Mouse (Mus musculus) forebrain, embryonic 15.5 days (tissue): Measurements from ENCODE around the gene Piwil1. TPM values are rescaled to one million over a fixed set of nuclear protein-coding genes. Genes with fewer than 3 reads are reported as not detected.
A peak's percentile ranks its signal among the peaks of the same experiment; 100 is the strongest.

ENCODE experiments used
- ATAC-seq: fragments of 200-750 bp; cut with Nextera tagmentation; replicated peaks from 2 replicates; pipeline ENCODE4 v1.8.0; 2017; ENCODE audit warnings: mild to moderate bottlenecking, moderate TSS enrichment, moderate library complexity
- H3K27ac ChIP-seq: fragments of 300-500 bp; sonication (generic); replicated peaks from 2 replicates; pipeline ENCODE4 v1.5.1; 2015; ENCODE audit warnings: mild to moderate bottlenecking, inconsistent platforms
- H3K27me3 ChIP-seq: fragments of 300-500 bp; sonication (generic); 2 replicates; pipeline ENCODE4 v1.6.1; 2015; ENCODE audit warnings: inconsistent platforms
- H3K36me3 ChIP-seq: fragments of 300-500 bp; sonication (generic); 2 replicates; pipeline ENCODE4 v1.6.1; 2015; ENCODE audit warnings: mild to moderate bottlenecking, inconsistent platforms
- H3K4me1 ChIP-seq: fragments of 300-500 bp; sonication (generic); 2 replicates; pipeline ENCODE4 v1.6.1; 2015; ENCODE audit warnings: inconsistent platforms
- H3K4me2 ChIP-seq: fragments of 300-500 bp; sonication (generic); replicated peaks from 2 replicates; pipeline ENCODE4 v1.6.1; 2015; ENCODE audit warnings: mild to moderate bottlenecking, inconsistent platforms
- H3K4me3 ChIP-seq: fragments of 300-500 bp; sonication (generic); 2 replicates; pipeline ENCODE4 v1.5.1; 2015; ENCODE audit warnings: mild to moderate bottlenecking, inconsistent platforms
- H3K9ac ChIP-seq: fragments of 300-500 bp; sonication (generic); replicated peaks from 2 replicates; pipeline ENCODE4 v1.6.1; 2015; ENCODE audit warnings: mild to moderate bottlenecking, inconsistent platforms
- H3K9me3 ChIP-seq: fragments of 300-500 bp; sonication (generic); 2 replicates; pipeline ENCODE4 v1.6.1; 2016; ENCODE audit warnings: inconsistent platforms
- WGBS: fragments of 180-500 bp; shearing (Covaris S2); methylation state at CpG from one replicate; pipeline ENCODE4 v1.1.7; 2015; ENCODE audit warnings: mixed read lengths; 5-methylcytosine and 5-hydroxymethylcytosine counted together
- polyA plus RNA-seq: library from polyadenylated mRNA; unstranded; fragments of >200 nt; fragmentation: Nextera tagmentation; extraction: Ambion mirVana; gene quantifications from 2 replicates; pipeline ENCODE4 v1.2.1, GENCODE M21; 2015

Gene Piwil1
- polyA plus RNA-seq, result 0.14 and 0.17 TPM in 2 replicates

GRCm38 (mm10) chr5:128702224-128702623 lies at the start of gene Piwil1:
Gene Piwil1, plus strand, starts transcription at chr5:128702524.
- Histone ChIP-seq H3K4me3 (no peak within 1 kb of the TSS), H3K4me2 (no peak within 1 kb of the TSS), H3K27me3 (no peaks in the 10 kb centered on the region), H3K9me3 (no peaks in the 10 kb centered on the region), H3K4me1 (peaks cover 6% of the 10 kb centered on the region; the same call in 1 of the 2 replicates), H3K9ac (no peak within 1 kb of the TSS), H3K27ac (no peak within 1 kb of the TSS), H3K36me3 (no peaks in the 10 kb centered on the region)
- 91% methylated on average over 4 of the region's 4 CpGs for WGBS
- ATAC-seq, result no peak

- 24% methylated on average over 22 of the region's 22 CpGs for WGBS
- no peak overlapping the region for H3K4me3 ChIP-seq
- peak; percentile 67; the same call in 1 of the 2 replicates for ATAC-seq
- no peaks in the 10 kb centered on the region for H3K27me3 ChIP-seq
- H3K4me2 ChIP-seq, result peak overlapping the region; percentile 25
- peak overlapping the region; percentile 11; the same call in 1 of the 2 replicates for H3K9ac ChIP-seq
- no peaks in the 10 kb centered on the region for H3K9me3 ChIP-seq
- peaks cover 10% of the 10 kb centered on the region for H3K4me1 ChIP-seq
- no peak overlapping the region for H3K27ac ChIP-seq
- H3K36me3 ChIP-seq, result no peaks in the 10 kb centered on the region
Measured at GRCm38 (mm10) chr5:128656496-128657135, 45.7 kb upstream of the Piwil1 start.

- no peak for ATAC-seq
- peaks cover 10% of the 10 kb centered on the region for H3K4me1 ChIP-seq
- H3K9ac ChIP-seq, result no peak overlapping the region
- H3K36me3 ChIP-seq, result no peaks in the 10 kb centered on the region
- no peaks in the 10 kb centered on the region for H3K27me3 ChIP-seq
- WGBS, result 60% methylated on average over 8 of the region's 8 CpGs
- no peaks in the 10 kb centered on the region for H3K9me3 ChIP-seq
- H3K4me3 ChIP-seq, result no peak overlapping the region
- no peak overlapping the region for H3K4me2 ChIP-seq
- H3K27ac ChIP-seq, result no peak overlapping the region
Measured at GRCm38 (mm10) chr5:128660101-128660500, 42.2 kb upstream of the Piwil1 start.

GRCm38 (mm10) chr5:128662881-128663280 lies 39.4 kb upstream of the Piwil1 start:
- H3K4me2 ChIP-seq, result no peak overlapping the region
- no peak overlapping the region for H3K4me3 ChIP-seq
- H3K9ac ChIP-seq, result no peak overlapping the region
- ATAC-seq, result no peak
- H3K36me3 ChIP-seq, result no peaks in the 10 kb centered on the region
- H3K9me3 ChIP-seq, result no peaks in the 10 kb centered on the region
- WGBS, result 96% methylated on average over 6 of the region's 6 CpGs
- no peaks in the 10 kb centered on the region for H3K27me3 ChIP-seq
- H3K27ac ChIP-seq, result no peak overlapping the region
- H3K4me1 ChIP-seq, result peaks cover 7% of the 10 kb centered on the region

- no peak for ATAC-seq
- H3K36me3 ChIP-seq, result no peaks in the 10 kb centered on the region
- no peaks in the 10 kb centered on the region for H3K27me3 ChIP-seq
- no peak overlapping the region for H3K9ac ChIP-seq
- no peak overlapping the region for H3K27ac ChIP-seq
- no peak overlapping the region for H3K4me2 ChIP-seq
- H3K9me3 ChIP-seq, result no peaks in the 10 kb centered on the region
- peaks cover 7% of the 10 kb centered on the region for H3K4me1 ChIP-seq
- 74% methylated on average over 7 of the region's 7 CpGs for WGBS
- no peak overlapping the region for H3K4me3 ChIP-seq
Measured at GRCm38 (mm10) chr5:128663976-128664375, 38.3 kb upstream of the Piwil1 start.

- H3K27me3 ChIP-seq, result no peaks in the 10 kb centered on the region
- H3K9me3 ChIP-seq, result no peaks in the 10 kb centered on the region
- H3K4me1 ChIP-seq, result peaks cover 7% of the 10 kb centered on the region
- no peak overlapping the region for H3K9ac ChIP-seq
- 100% methylated on average over 1 of the region's 1 CpGs for WGBS
- no peak for ATAC-seq
- no peak overlapping the region for H3K27ac ChIP-seq
- H3K4me2 ChIP-seq, result no peak overlapping the region
- H3K4me3 ChIP-seq, result no peak overlapping the region
- H3K36me3 ChIP-seq, result no peaks in the 10 kb centered on the region
Measured at GRCm38 (mm10) chr5:128665045-128665444, 37.3 kb upstream of the Piwil1 start.

- H3K27me3 ChIP-seq, result no peaks in the 10 kb centered on the region
- peak overlapping the region; percentile 54; the same call in 1 of the 2 replicates for H3K27ac ChIP-seq
- H3K36me3 ChIP-seq, result no peaks in the 10 kb centered on the region
- H3K9me3 ChIP-seq, result no peaks in the 10 kb centered on the region
- no peak overlapping the region for H3K9ac ChIP-seq
- ATAC-seq, result peak; percentile 53; the same call in 1 of the 2 replicates
- no peak overlapping the region; the same call in 1 of the 2 replicates for H3K4me2 ChIP-seq
- H3K4me1 ChIP-seq, result peaks cover 7% of the 10 kb centered on the region
- no peak overlapping the region for H3K4me3 ChIP-seq
- 43% methylated on average over 7 of the region's 7 CpGs for WGBS
Measured at GRCm38 (mm10) chr5:128667303-128667702, 35.0 kb upstream of the Piwil1 start.

- Histone ChIP-seq H3K9ac (no peak overlapping the region), H3K36me3 (no peaks in the 10 kb centered on the region), H3K9me3 (no peaks in the 10 kb centered on the region), H3K4me3 (no peak overlapping the region), H3K4me2 (no peak overlapping the region), H3K27ac (no peak overlapping the region), H3K4me1 (no peaks in the 10 kb centered on the region), H3K27me3 (no peaks in the 10 kb centered on the region)
- no peak for ATAC-seq
- 68% methylated on average over 9 of the region's 9 CpGs for WGBS
Measured at GRCm38 (mm10) chr5:128674124-128674523, 28.2 kb upstream of the Piwil1 start.

- Histone ChIP-seq H3K9ac (no peak overlapping the region), H3K4me3 (no peak overlapping the region), H3K4me1 (no peaks in the 10 kb centered on the region), H3K27ac (no peak overlapping the region), H3K27me3 (no peaks in the 10 kb centered on the region), H3K9me3 (no peaks in the 10 kb centered on the region), H3K4me2 (no peak overlapping the region), H3K36me3 (no peaks in the 10 kb centered on the region)
- no peak for ATAC-seq
- WGBS, result 93% methylated on average over 4 of the region's 4 CpGs
Measured at GRCm38 (mm10) chr5:128677373-128677772, 25.0 kb upstream of the Piwil1 start.

- Histone ChIP-seq H3K27ac (no peak overlapping the region), H3K4me2 (no peak overlapping the region), H3K36me3 (no peaks in the 10 kb centered on the region), H3K4me1 (no peaks in the 10 kb centered on the region), H3K9me3 (no peaks in the 10 kb centered on the region), H3K9ac (no peak overlapping the region), H3K27me3 (no peaks in the 10 kb centered on the region), H3K4me3 (no peak overlapping the region)
- ATAC-seq, result no peak
- 83% methylated on average over 6 of the region's 6 CpGs for WGBS
Measured at GRCm38 (mm10) chr5:128677861-128678260, 24.5 kb upstream of the Piwil1 start.

- H3K9ac ChIP-seq, result no peak overlapping the region
- no peak overlapping the region for H3K4me2 ChIP-seq
- ATAC-seq, result no peak
- H3K27me3 ChIP-seq, result peaks cover 2% of the 10 kb centered on the region; the same call in 1 of the 2 replicates
- H3K36me3 ChIP-seq, result no peaks in the 10 kb centered on the region
- no peak overlapping the region for H3K4me3 ChIP-seq
- H3K4me1 ChIP-seq, result peaks cover 12% of the 10 kb centered on the region; the same call in 1 of the 2 replicates
- no peak overlapping the region for H3K27ac ChIP-seq
- no peaks in the 10 kb centered on the region for H3K9me3 ChIP-seq
- 37% methylated on average over 5 of the region's 5 CpGs for WGBS
Measured at GRCm38 (mm10) chr5:128681456-128681855, 20.9 kb upstream of the Piwil1 start.

GRCm38 (mm10) chr5:128684192-128684591 lies 18.1 kb upstream of the Piwil1 start:
- no peak overlapping the region for H3K27ac ChIP-seq
- no peak overlapping the region for H3K9ac ChIP-seq
- no peak for ATAC-seq
- H3K9me3 ChIP-seq, result no peaks in the 10 kb centered on the region
- peak overlapping the region; percentile 24 for H3K4me2 ChIP-seq
- WGBS, result 5% methylated on average over 10 of the region's 10 CpGs
- peaks cover 2% of the 10 kb centered on the region; the same call in 1 of the 2 replicates for H3K27me3 ChIP-seq
- peaks cover 12% of the 10 kb centered on the region; the same call in 1 of the 2 replicates for H3K4me1 ChIP-seq
- H3K36me3 ChIP-seq, result no peaks in the 10 kb centered on the region
- no peak overlapping the region for H3K4me3 ChIP-seq

GRCm38 (mm10) chr5:128684621-128685020 lies 17.7 kb upstream of the Piwil1 start:
- no peak for ATAC-seq
- Histone ChIP-seq H3K9me3 (no peaks in the 10 kb centered on the region), H3K27ac (no peak overlapping the region), H3K4me3 (no peak overlapping the region), H3K36me3 (no peaks in the 10 kb centered on the region), H3K4me1 (peaks cover 12% of the 10 kb centered on the region; the same call in 1 of the 2 replicates), H3K9ac (no peak overlapping the region), H3K27me3 (peaks cover 2% of the 10 kb centered on the region; the same call in 1 of the 2 replicates), H3K4me2 (peak overlapping the region; percentile 24)
- 1% methylated on average over 15 of the region's 15 CpGs for WGBS
